Comparison of ENCODE assay signal across 9 mouse cellular contexts in the genomic region with DNA sequence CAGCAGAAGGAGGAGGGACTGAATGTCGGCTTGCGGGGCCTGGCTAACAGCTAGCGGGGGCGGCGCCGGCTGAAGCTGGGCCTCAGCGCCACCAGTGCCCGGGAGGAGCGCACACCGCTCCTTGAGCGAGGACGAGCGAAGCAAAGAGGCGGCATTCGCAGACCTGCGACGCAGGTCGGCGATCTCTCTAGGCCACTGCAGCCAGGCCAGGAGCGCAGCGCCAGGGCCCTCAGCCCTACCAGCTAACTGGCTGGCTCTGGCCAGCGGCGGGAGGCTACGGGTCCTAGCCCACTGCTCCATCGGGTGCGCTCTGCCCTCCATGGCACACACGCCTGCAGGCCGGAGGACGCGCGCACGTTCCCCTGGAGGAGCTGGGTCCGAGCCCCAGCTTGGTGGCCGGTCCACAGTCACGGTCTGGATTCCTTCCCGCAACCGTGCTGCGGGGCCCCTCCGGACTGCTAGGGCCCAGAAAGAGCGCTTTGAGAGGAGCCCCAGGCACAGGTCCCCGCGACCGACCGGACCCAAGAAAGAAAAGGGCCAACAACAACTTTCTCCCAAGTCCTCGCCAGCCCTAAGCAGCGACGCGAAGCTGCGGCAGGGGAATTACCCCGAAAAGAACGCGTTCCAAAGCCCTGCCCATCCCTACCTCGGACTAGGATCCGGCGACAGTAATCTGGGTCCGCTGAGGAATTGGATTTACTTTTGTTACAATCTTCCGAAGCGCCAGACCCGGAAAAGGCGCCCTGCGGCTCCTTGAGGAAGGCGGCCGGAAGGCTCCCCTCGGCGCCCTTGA. TPM values are rescaled to one million over a fixed set of nuclear protein-coding genes. Genes with fewer than 3 reads are reported as not detected.
A peak's percentile ranks its signal among the peaks of the same experiment; 100 is the strongest.
DNase-seq lines count a peak whose midpoint lies in the region; ATAC-seq and TF ChIP-seq lines count a peak whose summit lies in the region.
"Had no signal": no experiment of that assay in that cellular context is flagged by ENCODE, and none has a peak within 500 bp of the region (broad histone marks: within the 10 kb centered on the region; RNA-seq: fewer than 3 reads in every experiment).

No protein-coding gene starts in this region.

- no peak for TF ChIP-seq POLR2A in thymus, adult 2 months (IDR thresholded peaks at IDR 0.05; ENCODE audit: control insufficient read depth, extremely low read depth, insufficient read depth, low read length, poor library complexity)

- H3K4me3 ChIP-seq in layer of hippocampus, adult 2 months, result peak overlapping the region; percentile 19; the same call in 1 of the 2 replicates
- peak overlapping the region; percentile 37 for H3K4me3 ChIP-seq in embryonic facial prominence, embryonic 13.5 days
- peak overlapping the region; percentile 36 for H3K4me3 ChIP-seq in intestine, embryonic 16.5 days (ENCODE audit: low read length)
- H3K4me3 ChIP-seq in neural tube, embryonic 14.5 days (ENCODE audit: low read depth, low read length), result no peak overlapping the region
- H3K4me3 ChIP-seq in thymus, adult 2 months (ENCODE audit: control insufficient read depth, insufficient read depth, low read length), result no peak overlapping the region

- no peak for TF ChIP-seq CTCF in layer of hippocampus, adult 2 months (conservative IDR thresholded peaks at IDR 0.05)
- no peak for TF ChIP-seq CTCF in thymus, adult 2 months (IDR thresholded peaks at IDR 0.05; ENCODE audit: borderline replicate concordance, control insufficient read depth, extremely low read depth, insufficient read depth, low read length, poor library complexity)

- H3K4me1 ChIP-seq in embryonic facial prominence, embryonic 13.5 days, result peaks cover 31% of the 10 kb centered on the region
- peaks cover 17% of the 10 kb centered on the region for H3K4me1 ChIP-seq in intestine, embryonic 16.5 days (ENCODE audit: control insufficient read depth, insufficient read depth, low read length)
- peaks cover 6% of the 10 kb centered on the region; the same call in 1 of the 2 replicates for H3K4me1 ChIP-seq in neural tube, embryonic 14.5 days (ENCODE audit: control insufficient read depth, insufficient read depth, low read length)
- no peaks in the 10 kb centered on the region for H3K4me1 ChIP-seq in thymus, adult 2 months (replicated peaks; ENCODE audit: control insufficient read depth, insufficient read depth, low read length)

- peak overlapping the region; percentile 54 for H3K4me2 ChIP-seq in embryonic facial prominence, embryonic 13.5 days
- H3K4me2 ChIP-seq in intestine, embryonic 16.5 days (ENCODE audit: low read depth, low read length), result peak overlapping the region; percentile 50
- peak overlapping the region; percentile 23 for H3K4me2 ChIP-seq in neural tube, embryonic 14.5 days (ENCODE audit: low read depth, low read length)

- ATAC-seq in embryonic facial prominence, embryonic 13.5 days (ENCODE audit: insufficient number of reproducible peaks, insufficient read depth, low FRiP score, low TSS enrichment, low read depth), result no peak
- 0 out of 2 replicates have a peak, but pooled peaks have one; percentile 27 for ATAC-seq in intestine, embryonic 16.5 days
- ATAC-seq in neural tube, embryonic 14.5 days (ENCODE audit: low read depth), result no peak

- WGBS in embryonic facial prominence, embryonic 13.5 days, result under 1% methylated on average over 65 of the region's 65 CpGs
- 1% methylated on average over 65 of the region's 65 CpGs for WGBS in intestine, embryonic 16.5 days
- WGBS in neural tube, embryonic 14.5 days, result under 1% methylated on average over 65 of the region's 65 CpGs
- WGBS in thymus, adult 2 months, result 4% methylated on average over 65 of the region's 65 CpGs

- no peak for DNase-seq in layer of hippocampus, adult 2 months (ENCODE audit: low spot score in 2 of 2)
- DNase-seq in layer of hippocampus, adult 11-12 months (ENCODE audit: low spot score), result no peak
- no peak for DNase-seq in ovary, postnatal 14 days (ENCODE audit: low spot score)
- no peak for DNase-seq in lung, postnatal 25 days (ENCODE audit: low spot score)
- no peak for DNase-seq in thymus, adult 2 months

- no peaks in the 10 kb centered on the region for H3K9me3 ChIP-seq in embryonic facial prominence, embryonic 13.5 days
- H3K9me3 ChIP-seq in intestine, embryonic 16.5 days (ENCODE audit: control insufficient read depth, low read length), result no peaks in the 10 kb centered on the region
- no peaks in the 10 kb centered on the region for H3K9me3 ChIP-seq in neural tube, embryonic 14.5 days (ENCODE audit: control insufficient read depth, low read length)

- peak overlapping the region; percentile 58 for H3K9ac ChIP-seq in embryonic facial prominence, embryonic 13.5 days
- no peak overlapping the region for H3K9ac ChIP-seq in intestine, embryonic 16.5 days (ENCODE audit: low read depth, low read length)
- no peak overlapping the region for H3K9ac ChIP-seq in neural tube, embryonic 14.5 days (replicated peaks; ENCODE audit: low read depth, low read length)

- H3K27ac ChIP-seq in layer of hippocampus, adult 2 months, result no peak overlapping the region
- no peak overlapping the region for H3K27ac ChIP-seq in embryonic facial prominence, embryonic 13.5 days
- H3K27ac ChIP-seq in intestine, embryonic 16.5 days (ENCODE audit: low read length), result no peak overlapping the region
- H3K27ac ChIP-seq in neural tube, embryonic 14.5 days (ENCODE audit: low read depth, low read length), result no peak overlapping the region
- no peak overlapping the region for H3K27ac ChIP-seq in thymus, adult 2 months (ENCODE audit: control insufficient read depth, insufficient read depth, low read length)

- no peaks in the 10 kb centered on the region for H3K36me3 ChIP-seq in embryonic facial prominence, embryonic 13.5 days
- no peaks in the 10 kb centered on the region for H3K36me3 ChIP-seq in intestine, embryonic 16.5 days (ENCODE audit: control insufficient read depth, insufficient read depth, low read length)
- H3K36me3 ChIP-seq in neural tube, embryonic 14.5 days (ENCODE audit: control insufficient read depth, insufficient read depth, low read length), result no peaks in the 10 kb centered on the region
- no peaks in the 10 kb centered on the region for H3K36me3 ChIP-seq in thymus, adult 2 months (ENCODE audit: control insufficient read depth, insufficient read depth, low read length)

- H3K27me3 ChIP-seq in embryonic facial prominence, embryonic 13.5 days, result peaks cover 100% of the 10 kb centered on the region
- H3K27me3 ChIP-seq in intestine, embryonic 16.5 days (replicated peaks; ENCODE audit: control insufficient read depth, insufficient read depth, low read length), result peaks cover 96% of the 10 kb centered on the region
- peaks cover 64% of the 10 kb centered on the region for H3K27me3 ChIP-seq in neural tube, embryonic 14.5 days (ENCODE audit: control insufficient read depth, insufficient read depth, low read length)
- peaks cover 17% of the 10 kb centered on the region for H3K27me3 ChIP-seq in thymus, adult 2 months (ENCODE audit: control insufficient read depth, insufficient read depth, low read length)

RNA-seq across cellular contexts. Expression of a gene that starts 0.5 kb away (rescaled TPM):
- 1 to 10 TPM in 1 of 2 experiments, under 1 TPM in 1; 0.84 to 1.7 TPM for total RNA-seq in layer of hippocampus, adult 2 months (2021)
- polyA plus RNA-seq in embryonic facial prominence, embryonic 13.5 days (2015; fragmentation: Nextera tagmentation; extraction: Ambion mirVana), result not detected in 2 replicates
- polyA plus RNA-seq in intestine, embryonic 16.5 days (2015; fragmentation: Nextera tagmentation; extraction: Ambion mirVana), result not detected in 2 replicates
- not detected in 2 replicates for polyA plus RNA-seq in neural tube, embryonic 14.5 days (2014; fragmentation: Nextera tagmentation; extraction: Ambion mirVana)
- polyA plus RNA-seq in thymus, adult 2 months (2012; rRNA removed), result not detected in 2 replicates
- total RNA-seq: liver, adult 2 months had no signal
- polyA plus RNA-seq: liver, adult 2 months had no signal

RNA-seq across cellular contexts. Expression of a gene that starts 49.7 kb away (rescaled TPM):
- not detected for total RNA-seq in layer of hippocampus, adult 2 months (2021)
- not detected in 2 replicates for polyA plus RNA-seq in embryonic facial prominence, embryonic 13.5 days (2015; fragmentation: Nextera tagmentation; extraction: Ambion mirVana)
- not detected in 2 replicates for polyA plus RNA-seq in intestine, embryonic 16.5 days (2015; fragmentation: Nextera tagmentation; extraction: Ambion mirVana)
- 0.22 TPM in 1 of 2 replicates, not detected in the other for polyA plus RNA-seq in neural tube, embryonic 14.5 days (2014; fragmentation: Nextera tagmentation; extraction: Ambion mirVana)
- polyA plus RNA-seq in thymus, adult 2 months (2012; rRNA removed), result not detected in 2 replicates
- total RNA-seq: liver, adult 2 months had no signal
- polyA plus RNA-seq: liver, adult 2 months had no signal

Comparison
In these comparisons a context has a peak if more than half of its experiments do, and no peak if none do; other contexts are left out.
1. H3K4me3 ChIP-seq: peak in layer of hippocampus, adult 2 months (single experiment), embryonic facial prominence, embryonic 13.5 days (single experiment) and intestine, embryonic 16.5 days (single experiment); none in neural tube, embryonic 14.5 days (single experiment) and thymus, adult 2 months (single experiment).
2. Peak in every context shown above with its lines, with median percentiles within 50 percentile points of each other: H3K4me2 ChIP-seq.